Mouse (Mus musculus) E14TG2a.4 (cell line): ENCODE data around the gene Rtkn2.

Source experiments
- CTCF ChIP-seq: conservative IDR thresholded peaks from 2 replicates; pipeline ENCODE4 v1.5.1; 2014; ENCODE audit warnings: low read length
- POU5F1 ChIP-seq: IDR thresholded peaks from 2 replicates; pipeline ENCODE4 v1.6.1; 2014; ENCODE audit warnings: low read length, borderline replicate concordance

DNA sequence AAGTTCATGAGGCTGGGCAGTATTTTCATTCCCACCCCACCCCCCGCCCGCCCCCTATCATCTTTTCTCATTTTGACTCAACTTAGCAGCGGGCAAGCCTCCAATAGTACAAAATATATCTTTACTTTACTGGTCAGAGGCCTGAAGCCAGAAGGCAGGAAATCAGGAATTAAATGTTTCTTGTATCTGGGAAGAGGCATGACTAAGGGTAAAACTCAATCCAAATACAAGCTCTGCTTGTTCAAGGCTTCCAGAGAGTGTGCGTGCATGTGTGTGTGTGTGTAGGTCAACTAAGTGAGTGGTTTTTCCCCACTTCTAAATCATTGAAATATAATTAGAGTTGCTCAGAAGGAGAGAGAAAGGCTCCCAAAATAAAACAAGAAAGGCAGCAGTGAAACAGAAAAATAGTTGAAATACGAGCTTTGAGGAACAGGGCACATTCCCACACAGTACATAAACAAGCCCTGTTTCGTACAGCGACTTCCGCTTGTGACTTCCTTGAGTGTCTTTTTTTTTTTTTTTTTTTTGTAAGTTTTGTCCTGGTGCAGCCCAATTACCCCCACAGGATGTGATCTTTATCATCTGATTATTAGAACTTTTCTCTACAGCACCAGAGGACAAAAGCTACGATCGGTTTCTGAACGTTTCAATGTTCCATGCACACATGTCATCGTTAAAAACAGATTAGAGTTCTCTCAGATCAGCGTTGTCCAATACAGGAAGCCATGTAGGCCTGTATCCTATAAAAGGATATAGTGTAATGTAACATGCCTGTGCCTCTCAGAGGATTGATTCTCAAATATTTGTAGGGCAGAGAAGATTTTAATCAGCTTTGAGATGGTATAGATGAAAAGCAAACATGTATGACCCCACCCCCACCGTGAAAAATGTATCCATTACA, 125.8 kb downstream of the Rtkn2 start:
- no peak for TF ChIP-seq CTCF
- TF ChIP-seq POU5F1, result no peak
